Mouse (Mus musculus) testis, postnatal 10 days (tissue): ENCODE data around the gene Rpl3.

Experiments
- DNase-seq: peaks from one replicate; pipeline ENCODE4 v3.0.0; 2021; ENCODE audit warnings: low spot score

Gene Rpl3

DNA sequence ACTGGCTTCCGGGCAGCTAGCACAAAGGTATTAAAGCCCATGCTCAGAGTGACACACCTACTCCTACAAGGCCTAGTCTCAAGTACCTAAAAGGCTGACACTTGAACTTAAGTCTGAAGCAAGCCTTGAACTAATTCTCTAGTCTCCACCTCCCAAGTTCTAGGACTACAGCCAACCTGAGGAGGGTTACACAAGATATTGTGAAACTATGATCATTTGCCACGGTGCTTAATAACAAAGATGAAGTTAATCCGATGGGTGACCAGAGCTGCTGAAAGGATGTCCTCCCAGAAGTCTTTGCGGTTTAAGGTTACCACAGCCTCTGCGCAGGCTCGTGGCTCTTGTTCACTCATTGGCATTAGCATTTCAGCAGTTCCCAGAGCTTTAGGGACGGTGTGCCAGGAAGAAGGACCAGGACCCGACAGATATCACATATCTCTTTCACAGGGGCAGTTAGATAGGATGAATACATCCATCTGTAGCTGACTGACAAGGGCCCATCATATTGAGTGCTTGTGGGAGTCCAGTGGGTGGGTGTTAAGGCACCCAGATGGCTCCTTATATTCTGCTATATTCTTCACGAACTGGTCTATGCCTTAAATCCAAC is 4.2 kb downstream of the Rpl3 start:
- no peak for DNase-seq

DNA sequence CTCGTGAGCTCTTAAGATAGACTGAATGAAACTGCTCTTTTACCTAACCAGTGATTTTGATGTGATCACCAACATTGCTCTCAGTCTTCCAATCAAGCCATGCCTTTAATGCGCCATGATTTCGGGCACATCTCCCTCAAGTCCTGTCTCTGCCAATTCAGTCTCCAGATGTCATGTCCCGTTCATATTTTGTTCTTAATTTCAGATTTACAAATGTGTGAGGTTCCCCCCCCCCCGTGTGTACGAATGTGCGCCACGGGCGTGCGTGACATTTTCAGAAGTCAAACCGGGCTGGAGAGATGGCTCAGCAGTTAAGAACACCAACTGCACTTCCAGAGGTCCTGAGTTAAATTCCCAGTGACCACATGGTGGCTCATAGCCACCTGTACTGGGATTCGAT is 7.9 kb downstream of the Rpl3 start:
- DNase-seq: no peak

DNA sequence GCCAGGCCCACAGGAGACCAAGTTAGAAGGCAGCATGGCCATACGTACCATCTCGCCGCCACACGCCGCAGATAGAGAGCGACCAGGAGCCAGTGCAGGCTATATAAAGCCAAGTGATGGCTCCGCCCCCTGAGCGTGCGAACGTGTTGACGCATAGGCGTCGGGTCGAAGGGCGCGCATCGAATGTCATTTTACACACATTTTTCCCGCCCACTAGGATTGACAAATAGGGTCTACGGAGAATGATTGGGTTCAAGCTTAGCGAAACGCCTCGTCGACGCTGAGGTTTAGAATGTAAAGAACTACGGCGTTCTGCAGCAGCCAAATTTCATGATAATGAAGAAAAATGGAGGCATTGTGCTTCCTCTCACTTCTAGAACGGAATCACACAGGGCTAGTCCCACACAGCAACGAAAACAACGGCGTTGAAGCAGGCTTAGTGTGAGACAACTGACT is 8.4 kb downstream of the Rpl3 start:
- peak; percentile 100 for DNase-seq

DNA sequence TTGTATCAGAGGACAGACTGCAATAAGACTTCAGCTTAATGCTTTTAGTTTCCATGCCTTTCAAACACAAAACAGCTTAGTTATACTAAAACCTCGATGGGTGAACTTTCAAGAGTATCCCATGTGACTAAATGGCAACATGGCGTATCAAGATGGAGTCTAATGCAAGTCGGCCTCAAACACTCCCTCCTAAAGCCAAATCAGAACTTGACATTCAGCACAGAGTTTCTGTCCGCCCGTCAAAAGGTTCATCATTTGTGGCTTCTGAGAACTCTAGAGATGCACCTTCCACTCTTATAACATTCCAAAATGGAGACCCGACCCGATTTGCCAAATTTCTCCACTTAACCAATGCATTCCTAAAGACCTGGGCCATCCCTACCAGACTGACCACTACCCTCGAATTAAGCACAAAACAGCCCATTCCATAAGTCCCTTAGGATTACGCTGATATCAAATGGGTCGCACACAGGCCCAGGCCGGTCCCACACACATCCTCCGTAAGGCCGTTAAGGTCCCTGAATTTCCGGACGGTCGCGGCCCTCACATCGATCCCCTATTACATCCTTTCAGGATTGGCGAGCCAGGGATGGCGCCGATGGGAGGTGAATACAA is 8.9 kb downstream of the Rpl3 start:
- DNase-seq: no peak

DNA sequence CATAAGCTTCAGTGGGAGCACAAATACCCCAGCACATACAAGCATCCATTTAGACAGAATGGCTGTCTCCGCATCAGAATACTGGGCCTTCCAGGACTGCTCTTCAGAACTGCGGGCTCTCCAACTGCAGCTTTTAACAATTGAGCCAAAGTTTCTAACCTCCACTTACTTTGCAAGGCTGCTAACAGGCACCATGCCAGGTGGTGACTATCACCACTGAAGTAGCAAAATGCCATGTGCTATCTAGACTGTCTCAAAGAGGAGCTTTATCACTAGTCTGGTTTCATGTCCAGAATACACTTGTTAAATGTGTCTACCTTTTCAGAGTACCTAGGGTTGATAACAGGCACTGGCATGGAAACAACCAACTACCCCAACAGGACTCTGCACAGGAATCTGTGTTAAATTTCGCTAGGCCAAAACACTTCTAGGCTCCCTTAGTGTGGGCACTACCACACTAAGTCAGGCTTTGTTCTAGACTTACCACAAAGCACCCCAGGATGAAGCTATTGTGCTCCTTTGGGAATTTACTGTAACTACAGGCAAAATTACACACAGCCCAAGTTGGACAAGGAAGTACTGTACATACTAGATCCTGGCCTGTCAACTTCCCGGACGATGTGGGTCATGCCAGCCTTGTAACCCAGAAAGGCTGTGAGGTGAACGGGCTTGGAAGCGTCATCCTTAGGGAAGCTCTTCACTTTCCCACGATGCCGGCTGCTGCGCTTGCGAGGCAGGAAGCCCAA is 9.7 kb downstream of the Rpl3 start:
- peak; percentile 76 for DNase-seq

DNA sequence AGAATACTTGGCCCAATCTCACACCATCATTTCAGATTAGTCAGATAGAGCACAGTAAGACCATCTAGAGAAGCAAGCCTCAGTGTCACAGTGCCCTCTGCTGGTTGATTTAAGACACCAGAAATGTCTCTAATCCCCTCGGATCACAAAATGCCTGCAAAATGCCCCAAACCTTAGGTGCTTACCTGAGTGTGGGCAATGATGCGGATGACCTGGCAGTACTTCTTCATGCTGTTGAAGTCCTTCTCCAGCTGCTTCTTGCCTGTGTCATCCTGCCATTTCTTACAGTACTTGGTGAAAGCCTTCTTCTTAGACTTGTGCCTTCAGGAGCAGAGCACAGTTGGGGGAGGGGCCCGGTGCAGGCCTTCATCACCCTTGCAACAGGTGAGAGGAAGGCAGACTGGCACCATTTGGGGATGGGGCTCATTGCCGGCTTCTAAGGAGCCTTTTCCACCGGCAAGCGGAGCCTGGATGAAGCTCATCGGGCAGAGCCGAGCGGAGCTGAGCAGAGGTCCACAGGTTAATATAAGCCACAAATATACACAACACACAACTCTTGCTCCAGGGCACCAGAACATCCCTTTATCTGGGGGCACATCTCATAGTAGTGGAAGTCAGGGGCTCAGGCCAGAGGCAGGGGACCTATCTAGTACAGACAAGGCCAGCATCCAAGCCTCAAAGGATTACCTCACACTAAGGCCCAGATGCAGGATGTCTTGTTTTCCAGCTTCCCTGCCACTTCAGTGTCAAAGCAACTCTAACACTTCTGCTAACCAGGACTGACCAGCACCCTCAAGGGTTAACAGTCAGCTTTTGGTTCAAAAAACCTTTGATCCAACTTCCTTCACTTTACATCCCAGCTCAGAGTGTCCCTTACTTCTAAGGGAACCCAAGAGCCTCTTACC is 10.7 kb downstream of the Rpl3 start:
- no peak for DNase-seq

DNA sequence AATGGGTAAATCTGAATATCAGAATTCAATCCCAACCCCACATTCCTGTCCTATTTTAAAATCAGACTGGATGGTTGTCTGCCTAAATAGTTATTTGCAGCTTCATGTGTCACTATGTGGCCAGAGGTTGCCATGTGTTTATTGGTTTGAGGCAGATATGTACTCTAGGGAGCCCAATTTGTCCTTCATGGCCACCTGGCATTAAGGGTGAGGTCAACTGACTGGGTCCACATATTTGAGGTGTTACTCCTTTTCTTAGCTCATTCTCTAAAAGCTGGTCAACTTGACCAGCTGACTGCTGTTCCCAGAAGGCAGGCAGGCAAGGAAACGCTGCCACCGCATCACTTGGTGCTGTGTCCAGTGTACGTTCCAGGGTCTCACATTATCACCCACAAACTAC is 11.7 kb downstream of the Rpl3 start:
- no peak for DNase-seq

DNA sequence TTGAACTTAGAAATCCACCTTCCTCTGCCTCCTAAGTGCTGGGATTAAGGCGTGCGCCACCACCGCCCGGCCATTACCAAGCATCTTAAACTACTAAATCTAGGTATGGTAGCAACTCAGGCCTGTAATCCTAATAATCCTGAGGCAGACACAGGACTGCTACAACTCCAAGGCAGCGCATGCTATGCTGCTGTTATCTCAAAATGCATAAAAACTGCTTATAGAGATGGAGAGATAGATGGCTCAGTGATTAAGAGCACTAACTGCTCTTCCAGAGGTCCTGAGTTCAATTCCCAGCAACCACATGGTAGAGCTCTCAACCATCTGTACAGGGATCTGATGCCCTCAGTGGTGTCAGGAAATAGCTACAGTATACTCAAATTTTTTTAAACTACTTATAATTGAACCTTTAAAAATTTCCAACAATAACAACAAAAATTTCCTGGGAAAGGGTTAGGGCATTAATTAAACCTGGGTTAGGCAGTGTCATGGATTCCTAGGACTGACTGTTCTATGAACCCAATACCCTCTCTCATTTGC is 12.5 kb downstream of the Rpl3 start:
- no peak for DNase-seq

DNA sequence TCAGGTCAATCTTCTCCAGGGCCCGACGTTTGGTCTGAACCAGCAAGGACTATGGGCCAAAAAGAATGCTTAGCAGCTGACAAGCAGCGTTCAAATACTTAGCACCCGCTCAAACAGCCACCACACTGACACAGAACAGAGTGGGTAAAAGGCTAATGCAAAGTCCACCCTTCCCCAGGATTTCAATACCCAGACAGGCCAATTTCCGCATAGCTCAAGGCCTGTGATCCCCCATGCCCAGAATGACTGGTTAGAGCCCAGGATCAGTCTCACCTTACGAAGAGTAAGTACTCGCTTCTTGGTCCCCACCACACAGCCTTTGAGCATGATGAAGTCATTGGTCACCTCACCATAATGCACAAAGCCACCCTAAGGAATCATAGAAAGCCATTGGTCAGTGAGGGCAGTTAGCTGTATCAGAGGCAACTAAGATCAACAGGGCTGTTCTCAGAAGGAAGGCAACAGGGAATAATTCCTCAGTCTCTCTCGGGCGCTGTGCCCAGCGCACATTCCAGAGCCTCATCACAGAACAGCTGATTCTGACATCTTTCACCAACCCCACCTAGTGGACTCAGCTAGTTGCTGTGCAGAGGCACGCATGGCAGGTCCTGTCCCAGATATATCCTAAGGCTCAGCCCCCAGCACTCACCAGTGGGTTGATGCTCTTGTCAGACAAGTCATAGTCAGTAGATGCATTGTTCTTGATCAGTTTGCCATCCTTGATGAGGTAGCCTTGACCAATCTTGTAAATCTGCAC is 13.4 kb downstream of the Rpl3 start:
- no peak for DNase-seq

DNA sequence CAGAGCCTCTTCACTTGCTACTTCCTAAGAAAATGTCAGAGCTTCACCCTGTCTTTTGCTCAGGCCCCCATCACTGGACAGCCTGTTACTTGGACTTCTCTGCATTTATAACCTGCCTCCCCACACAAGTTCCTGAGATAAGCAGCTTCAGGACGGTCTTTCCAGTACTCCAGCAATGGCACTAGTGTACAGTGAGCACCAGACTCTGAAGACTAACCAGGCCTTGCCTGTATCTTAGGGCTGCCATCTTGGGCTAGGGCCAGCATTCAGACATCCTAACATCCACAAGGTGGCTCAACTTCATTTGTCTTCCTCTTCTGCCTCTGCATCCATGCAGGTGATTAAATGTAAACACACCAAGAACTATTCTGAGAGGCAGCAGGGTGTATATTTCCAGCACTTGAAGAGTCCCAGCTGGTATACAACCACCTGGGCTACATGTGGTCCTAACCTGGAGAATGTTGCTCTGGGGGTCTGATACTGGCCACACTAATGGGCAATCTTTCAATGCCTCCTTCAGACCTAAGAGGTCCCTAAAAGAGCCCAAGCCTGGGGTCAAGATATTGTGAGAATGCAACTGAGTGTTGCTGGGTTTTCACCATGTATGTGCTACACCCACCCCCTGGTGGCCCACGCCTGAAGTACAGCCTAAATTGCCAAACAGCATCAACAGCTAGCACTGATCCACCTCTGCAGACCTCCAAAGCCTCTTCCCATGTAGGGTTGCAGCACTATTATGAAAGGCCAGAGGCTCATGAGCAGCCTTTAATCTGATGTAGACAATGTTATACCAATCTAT is 15.1 kb downstream of the Rpl3 start:
- peak; percentile 87 for DNase-seq

DNA sequence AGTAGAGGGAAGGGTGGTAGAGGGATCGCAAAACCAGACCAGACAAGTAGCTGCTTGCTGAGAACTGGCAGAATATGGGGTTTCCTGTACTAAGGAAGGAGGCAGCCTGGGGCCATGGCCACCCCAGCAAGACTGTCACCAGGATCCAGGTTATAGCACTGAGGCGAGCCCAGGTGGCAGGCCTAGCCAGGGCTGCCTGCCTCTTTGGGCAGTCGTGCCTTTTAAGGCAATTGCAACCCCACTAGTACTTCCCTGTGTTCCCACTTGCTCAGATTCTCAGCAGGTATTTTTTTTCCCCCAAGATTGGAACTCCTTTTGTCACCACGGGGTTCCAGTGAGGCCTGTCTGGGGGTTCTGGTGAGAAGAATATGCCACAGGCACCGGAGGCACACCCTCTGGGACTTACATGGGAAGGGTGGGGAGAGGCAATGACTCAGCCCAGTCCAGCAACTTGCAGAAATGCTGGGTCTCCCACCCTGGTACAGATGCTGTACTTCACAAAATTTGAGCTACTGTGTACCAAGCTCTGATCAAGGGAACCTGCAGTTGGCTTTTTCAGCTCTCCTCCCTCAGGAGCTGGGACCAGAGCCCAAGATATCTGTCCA is 15.8 kb downstream of the Rpl3 start:
- DNase-seq: no peak

DNA sequence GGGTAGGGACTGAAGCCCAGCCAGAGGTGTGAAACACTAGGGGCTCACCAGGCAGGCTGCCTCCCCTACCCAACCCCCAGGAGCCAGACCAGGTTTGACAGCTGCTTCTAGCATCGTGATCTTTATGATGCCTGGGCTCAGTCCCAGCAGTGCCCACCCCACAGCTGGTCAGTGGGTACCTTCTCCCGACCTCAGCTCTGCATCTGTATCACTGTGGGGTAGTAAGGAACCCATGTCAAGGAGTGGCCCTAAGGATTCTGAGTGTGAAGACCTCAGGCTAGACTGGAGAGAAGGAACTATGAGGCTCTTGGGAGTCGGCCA is 16.3 kb downstream of the Rpl3 start:
- DNase-seq: no peak

DNA sequence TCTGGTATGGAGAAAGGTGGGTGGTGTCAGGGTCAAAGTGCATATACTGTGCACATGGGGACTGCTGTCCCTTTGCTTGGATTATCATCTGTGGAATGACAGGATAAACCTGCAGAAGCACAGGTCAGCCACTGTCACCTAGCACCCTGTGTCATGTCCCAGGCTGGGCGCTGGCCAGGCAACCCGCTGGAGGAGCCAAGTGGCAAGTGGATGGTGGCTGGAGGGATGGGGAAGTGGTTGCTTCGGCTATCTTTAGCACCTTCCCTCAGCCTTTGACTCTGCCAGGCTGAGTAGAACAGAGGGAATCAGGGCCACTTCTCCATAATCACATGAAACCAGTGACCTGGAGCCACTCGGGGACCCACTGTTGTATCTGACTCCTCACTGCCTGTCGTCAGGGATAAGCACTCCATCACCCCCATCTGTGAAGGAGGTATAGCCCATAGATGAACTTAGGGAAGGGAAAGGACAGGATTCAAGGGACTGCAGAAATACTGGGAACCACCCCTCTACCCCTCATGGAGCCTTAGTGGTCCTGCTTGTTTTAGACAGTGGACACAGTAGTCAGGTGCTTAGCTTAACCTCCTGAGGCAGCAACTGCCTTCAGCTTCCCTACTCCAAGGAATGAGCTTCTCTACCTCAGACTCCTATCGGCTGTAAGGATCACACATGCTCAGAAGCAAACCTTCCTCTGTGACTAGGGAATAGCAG is 16.9 kb downstream of the Rpl3 start:
- no peak for DNase-seq

DNA sequence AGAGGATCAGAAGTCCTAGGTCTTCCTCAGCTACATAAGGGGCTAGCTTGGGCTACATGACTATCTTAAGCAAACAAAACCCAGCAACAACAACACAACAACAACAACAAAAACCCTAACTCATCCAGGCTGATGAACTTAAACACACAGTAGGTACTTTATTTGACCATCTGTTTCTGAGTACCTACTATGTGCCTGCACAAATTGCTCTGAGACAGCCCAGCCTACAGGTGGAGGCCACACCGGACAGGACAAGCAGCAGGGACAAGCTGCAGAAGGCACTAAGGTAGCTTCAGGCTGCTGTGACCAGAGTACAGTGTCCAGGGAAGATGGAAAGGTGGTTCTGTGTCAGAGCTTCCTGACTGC is 18.4 kb downstream of the Rpl3 start:
- DNase-seq: no peak

DNA sequence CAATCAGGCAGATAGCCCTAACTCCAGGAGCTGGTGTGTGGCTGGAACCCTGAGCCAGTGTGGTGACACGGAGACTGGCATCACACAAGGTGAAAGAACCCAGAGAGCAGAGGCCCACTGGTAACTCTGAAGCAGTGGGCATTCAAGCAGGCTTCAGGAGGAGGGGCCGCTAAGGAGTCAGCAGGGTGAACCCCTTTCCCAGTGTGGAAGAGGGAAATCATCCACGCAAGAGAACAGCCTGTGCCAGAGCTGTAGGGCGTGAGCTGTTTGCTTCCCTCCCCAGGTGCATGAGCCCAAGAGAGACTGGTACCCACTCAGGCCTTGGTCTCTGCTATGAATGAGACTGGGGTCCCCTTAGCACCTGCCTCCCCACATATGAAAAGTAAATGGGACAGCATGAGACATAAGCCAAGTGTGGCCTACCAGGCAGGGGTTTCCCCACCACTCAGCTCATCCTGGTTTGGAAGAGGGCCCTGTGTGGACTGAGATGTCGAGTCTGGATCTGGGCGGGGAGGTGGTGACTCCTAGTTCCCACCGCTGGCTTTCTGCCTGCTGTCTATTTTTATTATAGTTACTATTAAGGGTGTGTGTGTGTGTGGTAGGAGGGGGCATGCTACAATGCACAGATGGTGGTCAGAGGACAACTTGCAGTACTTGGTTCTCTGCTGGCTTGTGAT is 19.0 kb downstream of the Rpl3 start:
- no peak for DNase-seq

DNA sequence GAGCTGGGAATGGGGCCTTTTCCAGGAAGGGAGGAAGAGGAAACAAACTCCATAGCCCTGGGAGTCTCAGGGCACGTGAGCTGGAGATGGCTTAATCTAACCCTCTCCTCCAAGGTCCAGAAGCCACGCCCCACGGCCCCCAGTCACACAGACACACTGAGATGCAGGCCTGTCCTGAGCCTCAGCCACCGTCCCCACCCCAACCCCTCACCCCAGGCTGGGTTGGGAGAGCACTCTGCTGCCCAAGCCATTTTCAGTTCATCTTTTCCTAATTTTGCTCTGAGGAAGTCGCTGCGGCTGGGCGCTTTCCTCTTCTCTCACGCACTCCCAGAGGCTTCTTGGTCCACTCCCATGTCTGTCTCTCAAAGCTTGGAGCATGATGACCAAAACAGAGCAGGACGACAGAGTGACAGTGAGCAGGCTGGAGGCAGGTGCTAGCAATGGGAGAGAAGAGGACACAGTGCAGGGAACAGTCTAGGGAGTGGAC is 19.7 kb downstream of the Rpl3 start:
- DNase-seq: no peak

DNA sequence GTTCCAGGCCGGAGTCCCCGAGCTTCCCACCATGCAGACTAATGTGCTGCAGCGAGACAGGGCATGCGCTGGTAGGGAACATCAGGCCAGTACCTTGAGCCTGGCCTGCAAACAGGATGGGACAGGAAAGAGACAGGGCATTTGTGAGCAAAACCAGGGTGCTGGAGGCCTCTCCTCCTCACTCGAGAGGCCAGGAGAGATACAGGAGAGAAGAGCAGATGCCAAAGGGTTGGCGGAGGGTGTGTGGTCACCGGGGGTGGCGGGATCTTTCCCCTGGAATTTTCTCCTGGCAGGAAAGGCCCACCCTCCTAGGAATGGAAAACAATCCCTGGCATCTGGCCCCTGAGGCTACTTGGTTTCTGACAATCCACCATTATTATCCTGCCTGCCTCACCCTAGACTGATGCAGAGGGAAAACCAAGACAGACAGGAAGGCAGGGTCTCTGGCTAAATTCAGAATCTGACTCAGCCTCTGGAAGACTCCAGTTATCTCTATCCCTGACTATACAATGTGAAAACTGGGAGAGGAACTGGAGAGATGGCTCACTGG is 21.5 kb downstream of the Rpl3 start:
- DNase-seq: no peak

DNA sequence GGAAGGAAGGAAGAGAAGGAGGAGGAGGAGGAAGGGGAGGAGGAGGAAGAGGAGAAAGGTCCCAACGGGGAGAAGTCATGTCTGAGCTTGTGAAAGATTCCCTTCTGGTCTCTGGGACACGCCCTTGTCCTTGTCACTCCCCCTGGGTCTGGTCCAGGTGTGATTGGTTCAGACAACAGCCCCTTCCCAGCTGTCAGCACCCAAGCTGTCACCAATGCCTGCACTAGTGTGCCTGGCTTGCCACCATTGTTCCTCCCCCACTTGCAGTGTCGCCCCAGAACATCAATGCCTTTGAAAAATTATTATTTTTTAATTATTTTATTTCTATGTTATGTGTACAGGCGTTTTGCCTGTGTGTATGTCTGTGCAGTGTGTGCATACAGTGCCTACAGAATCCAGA is 22.5 kb downstream of the Rpl3 start:
- no peak for DNase-seq

DNA sequence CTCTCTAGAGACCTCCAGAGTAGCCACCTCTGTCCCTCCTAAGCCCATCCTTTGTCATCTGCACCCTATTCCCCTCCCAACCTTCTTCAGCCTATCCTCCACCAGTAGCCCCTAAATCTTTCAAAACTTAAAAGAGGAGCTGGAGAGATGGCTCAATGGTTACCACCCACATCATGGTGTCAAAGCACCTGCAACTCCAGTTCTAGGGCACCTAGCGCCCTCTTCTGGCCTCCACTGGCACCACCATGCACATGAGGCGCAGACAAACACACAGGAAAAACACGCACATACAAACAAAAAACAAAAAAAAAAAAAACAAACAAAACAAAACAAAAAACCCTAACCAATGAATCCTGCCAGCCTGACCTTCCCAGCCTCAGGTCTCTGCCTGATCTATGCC is 25.1 kb downstream of the Rpl3 start:
- DNase-seq: no peak
